Mouse (Mus musculus) liver, adult 2 months (tissue): ENCODE data around the gene Snx1. TPM values are rescaled to one million over a fixed set of nuclear protein-coding genes. Genes with fewer than 3 reads are reported as not detected.
A peak's percentile ranks its signal among the peaks of the same experiment; 100 is the strongest.

Experiments
- DNase-seq: peaks from one replicate; pipeline ENCODE4 v3.0.0-alpha.2; 2011; ENCODE audit warnings: low read depth, low spot score; ENCODE audit errors: extremely low read depth
- H3K27ac ChIP-seq: fragments of 200-500 bp; replicated peaks from 2 replicates; pipeline ENCODE4 v1.5.1; 2012; ENCODE audit warnings: low read depth, mild to moderate bottlenecking, control low read depth, inconsistent platforms, low read length; ENCODE audit not compliant: insufficient read depth
- H3K27me3 ChIP-seq: fragments of 200-500 bp; 2 replicates; pipeline ENCODE4 v1.6.1; 2012; ENCODE audit warnings: mild to moderate bottlenecking, moderate library complexity, low read length, inconsistent platforms; ENCODE audit not compliant: control insufficient read depth, insufficient read depth
- H3K36me3 ChIP-seq: fragments of 200-500 bp; 2 replicates; pipeline ENCODE4 v1.6.1; 2012; ENCODE audit warnings: low read length, inconsistent platforms; ENCODE audit not compliant: control insufficient read depth, insufficient read depth
- H3K4me1 ChIP-seq: fragments of 200-500 bp; 2 replicates; pipeline ENCODE4 v1.6.1; 2011; ENCODE audit warnings: low read length; ENCODE audit not compliant: control insufficient read depth, insufficient read depth
- H3K4me3 ChIP-seq: fragments of 200-500 bp; 2 replicates; pipeline ENCODE4 v1.5.1; 2011; ENCODE audit warnings: low read depth, mild to moderate bottlenecking, control low read depth, low read length, moderate library complexity; ENCODE audit not compliant: insufficient read depth
- H3K79me2 ChIP-seq: fragments of 200-500 bp; 2 replicates; pipeline ENCODE4 v1.6.1; 2012; ENCODE audit warnings: inconsistent platforms, mild to moderate bottlenecking, low read length, moderate library complexity; ENCODE audit not compliant: control insufficient read depth, insufficient read depth
- H3K9ac ChIP-seq: fragments of 200-500 bp; 2 replicates; pipeline ENCODE4 v1.6.1; 2012; ENCODE audit warnings: low read depth, mild to moderate bottlenecking, control low read depth, inconsistent platforms, low read length
- CTCF ChIP-seq: fragments of 200-500 bp; IDR thresholded peaks from 2 replicates; pipeline ENCODE4 v1.5.1; 2011; ENCODE audit warnings: low read depth, low read length, control low read depth
- POLR2A ChIP-seq: fragments of 200-500 bp; IDR thresholded peaks from 2 replicates; pipeline ENCODE4 v1.6.1; 2011; ENCODE audit warnings: low read length, control low read depth; ENCODE audit not compliant: insufficient read depth; ENCODE audit errors: extremely low read depth
- WGBS: fragments of 180-500 bp; shearing (Covaris S2); methylation state at CpG from one replicate; pipeline ENCODE4 v1.1.7; 2018; 5-methylcytosine and 5-hydroxymethylcytosine counted together
- polyA plus RNA-seq: library from polyadenylated mRNA; depleted of rRNA; stranded (reverse); fragments of >200 nt; gene quantifications from 2 replicates; pipeline ENCODE4 v1.2.3, GENCODE M21; 2012
- total RNA-seq: library from RNA; depleted of rRNA; stranded (reverse); fragments of >200 nt; gene quantifications from 2 replicates; pipeline ENCODE4 v1.2.3, GENCODE M21; 2014

Gene Snx1
- total and polyA plus RNA-seq, 2 experiments: 11.9 to 22.1 TPM

- no peaks in the 10 kb centered on the region for H3K27me3 ChIP-seq
- H3K27ac ChIP-seq: no peak overlapping the region
- no peak for DNase-seq
- no peak overlapping the region for H3K9ac ChIP-seq
- TF ChIP-seq POLR2A: no peak
- TF ChIP-seq CTCF: no peak
- WGBS: 81% methylated on average over 1 of the region's 1 CpGs
- H3K36me3 ChIP-seq: peaks cover 15% of the 10 kb centered on the region; the same call in 1 of the 2 replicates
- H3K79me2 ChIP-seq: peaks cover 18% of the 10 kb centered on the region; the same call in 1 of the 2 replicates
- no peak overlapping the region for H3K4me3 ChIP-seq
- no peaks in the 10 kb centered on the region for H3K4me1 ChIP-seq
Observed at GRCm38 (mm10) chr9:66168233-66168632, 41.8 kb upstream of the Snx1 start.

DNA sequence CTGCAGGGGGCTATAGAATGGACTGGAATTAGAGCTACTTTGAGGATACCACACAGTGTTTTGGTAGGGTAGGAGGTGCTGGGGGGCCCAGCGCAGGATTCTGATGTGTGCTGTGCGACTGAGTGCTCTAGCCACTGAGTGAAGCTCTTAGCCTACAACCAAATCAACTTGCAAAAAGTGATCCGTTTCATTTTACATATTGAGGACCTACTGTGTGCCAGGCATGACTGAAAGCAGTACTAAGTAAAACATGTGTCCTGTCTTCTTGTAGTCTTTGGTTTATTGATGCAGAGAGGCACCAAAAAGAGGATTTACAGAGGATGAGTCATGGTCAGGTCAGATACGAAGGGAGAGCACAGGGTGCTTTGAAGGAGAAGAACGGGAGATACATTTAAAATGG is 40.8 kb upstream of the Snx1 start:
- no peak overlapping the region for H3K27ac ChIP-seq
- DNase-seq: no peak
- no peak overlapping the region for H3K4me3 ChIP-seq
- H3K9ac ChIP-seq: no peak overlapping the region
- peaks cover 15% of the 10 kb centered on the region; the same call in 1 of the 2 replicates for H3K36me3 ChIP-seq
- no peak for TF ChIP-seq CTCF
- no peak for TF ChIP-seq POLR2A
- H3K27me3 ChIP-seq: no peaks in the 10 kb centered on the region
- 91% methylated on average over 5 of the region's 5 CpGs for WGBS
- H3K4me1 ChIP-seq: peaks cover 7% of the 10 kb centered on the region
- peaks cover 18% of the 10 kb centered on the region; the same call in 1 of the 2 replicates for H3K79me2 ChIP-seq

DNA sequence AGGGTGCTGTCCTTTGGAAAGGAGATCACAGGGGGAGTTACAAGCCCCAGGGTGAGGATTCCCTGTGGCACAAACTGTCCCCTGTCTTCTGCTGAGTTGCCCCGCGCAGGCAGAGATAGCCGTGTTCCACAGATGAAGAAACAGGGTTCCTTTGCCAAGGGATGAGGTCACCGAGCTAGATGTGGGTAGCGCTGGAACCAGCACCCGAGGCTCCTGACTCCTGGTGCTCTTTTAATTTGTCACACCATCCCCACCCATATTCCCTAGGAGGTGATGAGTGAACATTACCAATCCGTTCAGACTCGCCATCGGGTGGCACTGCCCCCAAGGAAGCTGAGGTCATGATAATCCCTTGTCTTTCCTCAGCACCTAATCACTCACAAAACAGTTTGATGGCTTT is 36.6 kb upstream of the Snx1 start:
- TF ChIP-seq CTCF (peak; percentile 41; the same call in 1 of the 2 replicates), POLR2A (no peak)
- peak; percentile 68 for DNase-seq
- peaks cover 13% of the 10 kb centered on the region for H3K4me1 ChIP-seq
- H3K27me3 ChIP-seq: no peaks in the 10 kb centered on the region
- no peak overlapping the region for H3K9ac ChIP-seq
- 32% methylated on average over 9 of the region's 9 CpGs for WGBS
- H3K36me3 ChIP-seq: peaks cover 9% of the 10 kb centered on the region; the same call in 1 of the 2 replicates
- peaks cover 36% of the 10 kb centered on the region; the same call in 1 of the 2 replicates for H3K79me2 ChIP-seq
- no peak overlapping the region for H3K27ac ChIP-seq
- H3K4me3 ChIP-seq: no peak overlapping the region

DNA sequence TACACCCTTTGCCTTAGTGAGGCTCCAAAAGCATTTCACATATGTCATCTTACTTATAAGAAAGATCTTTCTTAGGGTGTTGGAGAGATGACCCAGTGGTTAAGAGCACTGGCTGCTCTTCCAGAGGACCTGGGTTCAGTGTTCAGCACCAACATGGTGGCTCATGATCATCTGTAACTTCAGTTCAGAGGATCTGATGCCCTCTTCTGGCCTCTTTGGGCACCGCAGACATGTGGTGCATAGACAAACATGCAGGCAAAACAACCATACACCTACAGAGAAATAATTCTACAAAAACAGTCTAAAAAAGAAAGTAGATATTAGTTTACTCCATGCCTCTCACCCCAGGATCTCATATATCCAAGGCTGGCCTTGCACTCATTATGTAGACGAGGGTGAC is 33.8 kb upstream of the Snx1 start:
- Histone ChIP-seq H3K79me2 (peaks cover 33% of the 10 kb centered on the region; the same call in 1 of the 2 replicates), H3K4me3 (no peak overlapping the region), H3K9ac (no peak overlapping the region), H3K4me1 (peaks cover 31% of the 10 kb centered on the region), H3K27ac (no peak overlapping the region), H3K36me3 (no peaks in the 10 kb centered on the region; the same call in 1 of the 2 replicates), H3K27me3 (no peaks in the 10 kb centered on the region)
- WGBS: 97% methylated on average over 2 of the region's 2 CpGs
- TF ChIP-seq CTCF: peak; percentile 12; the same call in 1 of the 2 replicates
- TF ChIP-seq POLR2A: no peak
- DNase-seq: no peak

GRCm38 (mm10) chr9:66158885-66159430 is 32.6 kb upstream of the Snx1 start:
- Histone ChIP-seq H3K4me3 (peak overlapping the region; percentile 72), H3K79me2 (peaks cover 33% of the 10 kb centered on the region; the same call in 1 of the 2 replicates), H3K9ac (peak overlapping the region; percentile 87), H3K4me1 (peaks cover 33% of the 10 kb centered on the region), H3K36me3 (no peaks in the 10 kb centered on the region), H3K27me3 (no peaks in the 10 kb centered on the region), H3K27ac (0 out of 2 replicates have a peak overlapping the region, but pooled peaks have one; percentile 50)
- TF ChIP-seq CTCF: no peak
- no peak for TF ChIP-seq POLR2A
- DNase-seq: no peak
- WGBS: 53% methylated on average over 6 of the region's 6 CpGs
